ENCODE assay signal across 17 mouse cellular contexts in genomic region chr11:110985949-110986348, GRCm38 (mm10). TPM values are rescaled to one million over a fixed set of nuclear protein-coding genes. Genes with fewer than 3 reads are reported as not detected.
DNase-seq lines count a peak whose midpoint lies in the region; ATAC-seq and TF ChIP-seq lines count a peak whose summit lies in the region.
"Had no signal": no experiment of that assay in that cellular context is flagged by ENCODE, and none has a peak within 500 bp of the region (broad histone marks: within the 10 kb centered on the region; RNA-seq: fewer than 3 reads in every experiment).

No protein-coding gene starts in this region.

- no peaks in the 10 kb centered on the region for H3K9me3 ChIP-seq in lung, embryonic 14.5 days (ENCODE audit: low read depth, low read length)
- H3K9me3 ChIP-seq: intestine, embryonic 15.5 days had no signal

- no peaks in the 10 kb centered on the region for H3K27me3 ChIP-seq in lung, embryonic 14.5 days (ENCODE audit: insufficient read depth, low read length)
- H3K27me3 ChIP-seq: intestine, embryonic 15.5 days had no signal

- intact Hi-C loops in left cerebral cortex, postnatal 36 days (cut with DNase I), result no loop called here

- TF ChIP-seq POLR2A in lung, adult 2 months (IDR thresholded peaks at IDR 0.05; ENCODE audit: borderline replicate concordance, extremely low read depth, low read depth, low read length), result no peak

- no peak for TF ChIP-seq CTCF in lung, embryonic 14.5 days (IDR thresholded peaks at IDR 0.05; ENCODE audit: low read depth)
- no peak for TF ChIP-seq CTCF in lung, adult 2 months (IDR thresholded peaks at IDR 0.05; ENCODE audit: insufficient read depth, low read length)

- H3K4me3 ChIP-seq in lung, embryonic 14.5 days (ENCODE audit: low read depth, low read length), result no peak overlapping the region
- no peak overlapping the region for H3K4me3 ChIP-seq in lung, adult 2 months (replicated peaks; ENCODE audit: extremely low read depth, low read depth, low read length)
- H3K4me3 ChIP-seq: intestine, embryonic 15.5 days had no signal

- ATAC-seq in lung, embryonic 14.5 days (ENCODE audit: insufficient read depth), result peak; percentile 14; the same call in 1 of the 2 replicates
- ATAC-seq: intestine, embryonic 15.5 days had no signal

- no peaks in the 10 kb centered on the region for H3K36me3 ChIP-seq in lung, embryonic 14.5 days (ENCODE audit: insufficient read depth)
- H3K36me3 ChIP-seq: G1E; intestine, embryonic 15.5 days had no signal

- no peaks in the 10 kb centered on the region for H3K4me1 ChIP-seq in lung, embryonic 14.5 days (ENCODE audit: insufficient read depth)
- H3K4me1 ChIP-seq in lung, adult 2 months (ENCODE audit: control insufficient read depth, insufficient read depth, low read length), result no peaks in the 10 kb centered on the region
- H3K4me1 ChIP-seq: intestine, embryonic 15.5 days had no signal

- 39% methylated on average over 3 of the region's 3 CpGs for WGBS in lung, embryonic 14.5 days
- WGBS in lung, adult 2 months, result 44% methylated on average over 3 of the region's 3 CpGs

- H3K9ac ChIP-seq in lung, embryonic 14.5 days, result no peak overlapping the region
- H3K9ac ChIP-seq: intestine, embryonic 15.5 days had no signal

- no peak overlapping the region for H3K4me2 ChIP-seq in lung, embryonic 14.5 days
- H3K4me2 ChIP-seq: intestine, embryonic 15.5 days had no signal

- peak; percentile 2 for DNase-seq in adrenal gland, postnatal 10 days
- no peak for DNase-seq in adrenal gland, adult 8-10 months
- peak; percentile 32 for DNase-seq in lung, embryonic 14.5 days
- no peak for DNase-seq in lung, adult 2 months
- peak; percentile 12 for DNase-seq in brain, adult 2 months (ENCODE audit: low read depth, low spot score)
- peak; percentile 80 for DNase-seq in kidney, postnatal 14 days
- no peak for DNase-seq in left cerebral cortex, postnatal 36 days (ENCODE audit: low spot score in 2 of 2)
- DNase-seq in T-cell, adult 2 months (ENCODE audit: low spot score), result no peak
- DNase-seq: adrenal gland, adult 2 months; cerebellum, adult 18-20 months; right cerebral cortex, adult 18-20 months; thymus, adult 2 months had no signal

- no peak overlapping the region for H3K27ac ChIP-seq in lung, embryonic 14.5 days (ENCODE audit: low read depth)
- H3K27ac ChIP-seq: intestine, embryonic 15.5 days had no signal

RNA-seq across cellular contexts. Expression of gene Kcnj16, which starts 18.1 kb away (rescaled TPM):
- total RNA-seq in adrenal gland, postnatal 10 days (2021), result under 1 TPM; 0.45 to 0.48 TPM
- under 1 TPM in 1 of 4 experiments, not detected in 3; 0.11 TPM for total RNA-seq in adrenal gland, adult 8-10 months (2022)
- not detected in 2 replicates for polyA plus RNA-seq in lung, embryonic 14.5 days (2014; fragmentation: Nextera tagmentation; extraction: Ambion mirVana)
- polyA plus RNA-seq in lung, adult 2 months (2012; rRNA removed), result not detected in 2 replicates
- total RNA-seq in left cerebral cortex, postnatal 36 days (2021), result 10 to 100 TPM; 23.0 to 25.8 TPM
- total RNA-seq: adrenal gland, adult 2 months; G1E; megakaryocyte progenitor cell, adult 5-6 weeks had no signal
- polyA plus RNA-seq: adrenal gland, adult 2 months; G1E; heart, embryonic 14.5 days; limb, embryonic 14.5 days had no signal

Comparison
In these comparisons a context has a peak if more than half of its experiments do, and no peak if none do; other contexts are left out.
1. DNase-seq: peak in adrenal gland, postnatal 10 days (single experiment), lung, embryonic 14.5 days (single experiment), brain, adult 2 months (single experiment) and kidney, postnatal 14 days (single experiment); none in adrenal gland, adult 8-10 months (single experiment), lung, adult 2 months (single experiment), left cerebral cortex, postnatal 36 days (0 of 2) and T-cell, adult 2 months (single experiment).
2. RNA of gene Kcnj16, which starts 18.1 kb away (total RNA-seq): 23.0 to 25.8 TPM in left cerebral cortex, postnatal 36 days; 0.45 to 0.48 TPM in adrenal gland, postnatal 10 days and 0.11 TPM in adrenal gland, adult 8-10 months; every median in the first group is over 10 times any median in the second.